Mouse (Mus musculus) MN1 (cell line): ENCODE measurements at regions not wholly inside any gene's neighbourhood (a gene's known extent, or its start where the extent isn't known, plus 50 kb on each side); places are given as distances from the start of the nearest gene placed in this dataset.
A peak's percentile ranks its signal among the peaks of the same experiment; 100 is the strongest.
"Not testable (repeated sequence)": the region's sequence is repeated elsewhere in the genome, so short reads cannot be mapped to it uniquely, and the experiment has no call there.

Experiments used
- DNase-seq: peaks from one replicate; pipeline ENCODE4 v3.0.0-alpha.2; 2016; ENCODE audit warnings: low spot score

- DNase-seq, result not testable (repeated sequence)
Observed at GRCm38 (mm10) chr16:61056175-61056574, 450.8 kb upstream of the Epha6 start.

DNA sequence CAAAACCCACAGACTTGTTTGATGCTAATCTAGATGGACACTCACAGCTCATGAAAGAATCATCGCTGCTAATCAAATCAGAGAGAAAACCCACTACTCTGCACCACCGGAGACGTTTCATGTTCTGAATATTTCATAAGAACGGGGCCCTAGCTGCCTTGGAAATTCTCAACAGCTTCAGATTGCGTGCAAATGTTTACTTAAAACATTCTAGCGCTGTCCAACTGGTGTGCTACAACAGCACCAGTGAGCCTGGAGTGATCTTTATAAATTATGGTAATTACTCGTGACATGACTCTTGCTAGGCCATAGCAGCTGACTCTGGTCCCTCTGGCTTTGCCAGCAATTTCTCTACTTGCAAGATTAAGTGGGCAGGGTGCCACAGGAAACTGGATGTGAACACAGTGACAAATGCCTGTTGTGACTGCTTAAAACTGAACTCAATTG lies 435.8 kb upstream of the Epha6 start:
- DNase-seq, result peak; percentile 11
